Mouse (Mus musculus): Measurements from ENCODE around the gene Kcnc2.

The Kcnc2 gene

GRCm38 (mm10) chr10:112397194-112397593 lies 126.3 kb downstream of the Kcnc2 start:
- DNase-seq = no peak

GRCm38 (mm10) chr10:112400591-112401404 lies 129.9 kb downstream of the Kcnc2 start:
- no peak for DNase-seq

- no peak for DNase-seq
Measured at GRCm38 (mm10) chr10:112409525-112409924, 138.6 kb downstream of the Kcnc2 start.

GRCm38 (mm10) chr10:112423327-112423726 lies 152.4 kb downstream of the Kcnc2 start:
- DNase-seq = no peak

- DNase-seq = no peak
Measured at GRCm38 (mm10) chr10:112436950-112437349, 166.0 kb downstream of the Kcnc2 start.

- DNase-seq = no peak
Measured at GRCm38 (mm10) chr10:112444640-112445039, 173.7 kb downstream of the Kcnc2 start.

- no peak for DNase-seq
Measured at GRCm38 (mm10) chr10:112450910-112451309, 180.0 kb downstream of the Kcnc2 start.

GRCm38 (mm10) chr10:112468689-112469384 lies 197.9 kb downstream of the Kcnc2 start:
- no peak for DNase-seq

GRCm38 (mm10) chr10:112474122-112474810 lies 203.3 kb downstream of the Kcnc2 start:
- no peak for DNase-seq

GRCm38 (mm10) chr10:112481461-112481860 lies 210.5 kb downstream of the Kcnc2 start:
- no peak for DNase-seq

GRCm38 (mm10) chr10:112481921-112482607 lies 211.1 kb downstream of the Kcnc2 start:
- DNase-seq = no peak

- DNase-seq = no peak
Measured at GRCm38 (mm10) chr10:112484387-112485105, 213.6 kb downstream of the Kcnc2 start.

GRCm38 (mm10) chr10:112485819-112486218 lies 214.9 kb downstream of the Kcnc2 start:
- DNase-seq = no peak

- DNase-seq = no peak
Measured at GRCm38 (mm10) chr10:112488751-112489150, 217.8 kb downstream of the Kcnc2 start.

All from thymus, postnatal 25 days (tissue).